Mouse (Mus musculus) embryonic fibroblast, embryonic 13.5 days (primary cell): ENCODE results near the gene Defb23. TPM values are rescaled to one million over a fixed set of nuclear protein-coding genes. Genes with fewer than 3 reads are reported as not detected.
"Not testable (repeated sequence)": the region's sequence is repeated elsewhere in the genome, so short reads cannot be mapped to it uniquely, and the experiment has no call there.

Experiments
- H3K27ac ChIP-seq: 2 replicates; pipeline ENCODE4 v1.5.1; 2012; ENCODE audit warnings: low read length, control low read depth, inconsistent platforms; ENCODE audit not compliant: insufficient read depth
- H3K4me1 ChIP-seq: 2 replicates; pipeline ENCODE4 v1.6.1; 2011; ENCODE audit warnings: low read length; ENCODE audit not compliant: control insufficient read depth, insufficient read depth
- H3K4me3 ChIP-seq: 2 replicates; pipeline ENCODE4 v1.5.1; 2011; ENCODE audit warnings: mild to moderate bottlenecking, control low read depth, low read length; ENCODE audit not compliant: insufficient read depth
- CTCF ChIP-seq: IDR thresholded peaks from 2 replicates; pipeline ENCODE4 v1.5.1; 2011; ENCODE audit warnings: mild to moderate bottlenecking, control low read depth, low read length, moderate library complexity, borderline replicate concordance; ENCODE audit not compliant: insufficient read depth
- POLR2A ChIP-seq: IDR thresholded peaks from 2 replicates; pipeline ENCODE4 v1.6.1; 2011; ENCODE audit warnings: low read depth, mild to moderate bottlenecking, control low read depth, low read length, moderate library complexity
- polyA plus RNA-seq: library from polyadenylated mRNA; stranded (reverse); fragments of >200 nt; gene quantifications from 2 replicates; pipeline ENCODE4 v1.2.4, GENCODE M21; 2011; ENCODE audit warnings: low read depth; ENCODE audit not compliant: missing spikeins, insufficient read length

Defb23 gene
- polyA plus RNA-seq, 1 experiment, result not detected

DNA sequence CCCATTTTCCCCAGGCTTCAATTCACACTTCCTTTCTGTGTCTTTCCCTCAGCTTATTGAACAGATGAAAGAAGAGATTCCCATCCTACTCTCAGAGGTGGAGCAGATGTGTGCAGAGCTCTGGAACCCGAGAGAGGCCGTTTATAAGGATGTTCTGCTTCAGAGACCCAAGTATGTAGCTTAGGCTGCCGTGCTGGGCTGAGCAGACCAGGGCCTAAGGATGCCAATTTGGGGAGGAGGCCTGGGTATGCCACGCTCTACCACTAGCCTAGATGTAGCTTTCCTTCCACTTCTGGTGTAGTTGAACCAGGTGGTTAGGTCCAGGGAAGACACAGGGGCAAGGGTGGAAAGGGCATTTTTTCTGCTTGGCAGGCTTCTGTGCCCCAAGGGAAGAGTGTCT lies 22.1 kb downstream of the Defb23 start:
- H3K4me3 ChIP-seq, result no peak overlapping the region
- no peaks in the 10 kb centered on the region for H3K4me1 ChIP-seq
- TF ChIP-seq CTCF (no peak), POLR2A (no peak)
- no peak overlapping the region for H3K27ac ChIP-seq

DNA sequence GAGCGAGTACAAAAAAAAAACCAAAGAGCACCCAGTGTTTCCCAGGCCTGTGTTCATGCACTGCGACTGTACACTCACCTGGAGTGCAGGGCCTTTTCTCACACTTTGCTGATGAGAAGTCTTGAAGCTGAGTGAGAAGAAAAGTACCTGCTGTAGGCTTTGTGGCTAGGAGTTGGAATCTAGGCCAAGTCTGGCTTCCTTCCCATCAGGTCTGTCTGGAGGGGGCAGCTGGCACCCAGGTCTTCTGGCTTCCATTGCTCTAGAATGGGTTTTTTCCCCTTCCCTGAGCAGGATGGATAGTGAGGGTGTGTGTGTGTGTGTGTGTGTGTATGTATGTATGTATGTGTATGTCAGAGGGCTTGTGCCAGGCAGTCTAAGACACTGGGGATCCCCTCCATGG lies 24.6 kb downstream of the Defb23 start:
- TF ChIP-seq POLR2A (no peak), CTCF (no peak)
- Histone ChIP-seq H3K4me1 (no peaks in the 10 kb centered on the region), H3K27ac (no peak overlapping the region), H3K4me3 (no peak overlapping the region)

DNA sequence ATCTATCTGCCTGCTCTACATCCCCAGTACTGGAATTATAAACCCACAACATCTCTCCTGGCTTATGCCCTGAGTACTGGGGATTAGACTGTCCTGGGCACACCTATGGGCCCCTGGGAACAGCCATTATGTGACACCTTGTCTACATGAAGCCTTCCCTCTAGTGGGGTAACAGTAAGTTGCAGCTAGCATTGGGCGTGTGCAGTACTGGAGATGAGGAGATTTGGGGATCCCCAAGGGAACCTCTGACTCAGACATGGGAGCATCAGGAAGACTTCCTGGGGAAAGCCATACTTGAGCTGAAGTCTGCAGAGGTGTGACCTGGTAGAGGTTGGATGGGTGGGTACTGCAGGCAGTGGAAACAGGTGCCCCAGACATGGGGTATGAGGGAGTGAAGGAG lies 25.5 kb downstream of the Defb23 start:
- TF ChIP-seq POLR2A (no peak), CTCF (no peak)
- Histone ChIP-seq H3K4me3 (no peak overlapping the region), H3K4me1 (no peaks in the 10 kb centered on the region), H3K27ac (no peak overlapping the region)

DNA sequence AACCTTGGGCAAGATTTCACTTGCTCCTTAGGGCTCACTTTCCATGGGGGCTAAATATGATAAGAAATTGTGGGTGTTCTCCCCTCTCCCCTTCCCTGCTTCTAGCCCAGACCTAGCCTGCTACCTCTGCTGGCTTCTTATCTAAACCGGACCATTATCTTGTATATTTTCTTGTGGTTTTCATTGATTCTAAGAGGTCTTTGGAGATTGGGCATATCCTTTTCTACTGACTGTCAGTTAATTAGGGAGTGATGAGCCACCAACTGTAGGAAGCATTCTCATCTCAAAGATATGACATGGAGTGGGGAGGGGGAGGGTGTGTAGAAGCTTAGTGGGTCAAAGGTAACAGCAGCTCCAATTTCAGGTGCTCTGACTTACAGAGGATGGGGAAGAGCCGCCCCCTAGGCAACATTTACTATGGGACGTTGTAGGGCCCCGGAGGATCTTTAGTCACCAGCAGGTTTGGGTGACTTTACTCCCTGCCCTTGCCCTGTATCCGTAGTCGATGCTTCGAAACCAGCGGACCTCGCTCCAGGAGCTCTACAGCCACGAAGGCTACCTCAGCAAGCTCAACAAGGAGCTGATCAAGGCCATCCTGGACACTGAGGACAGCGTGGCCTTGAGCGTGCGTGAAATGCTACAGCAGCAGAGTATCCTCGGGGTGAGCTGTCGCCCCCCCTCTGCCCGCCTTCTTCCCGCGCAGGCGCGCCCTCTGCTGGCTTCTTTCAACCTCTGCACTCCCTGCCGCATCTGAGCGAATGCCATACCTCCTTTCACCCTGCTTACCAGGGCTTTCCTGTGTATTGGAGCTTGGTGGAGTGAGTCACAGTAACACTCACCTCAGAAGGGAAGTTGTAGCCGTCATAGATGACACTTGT lies 27.2 kb downstream of the Defb23 start:
- H3K4me3 ChIP-seq, result no peak overlapping the region

DNA sequence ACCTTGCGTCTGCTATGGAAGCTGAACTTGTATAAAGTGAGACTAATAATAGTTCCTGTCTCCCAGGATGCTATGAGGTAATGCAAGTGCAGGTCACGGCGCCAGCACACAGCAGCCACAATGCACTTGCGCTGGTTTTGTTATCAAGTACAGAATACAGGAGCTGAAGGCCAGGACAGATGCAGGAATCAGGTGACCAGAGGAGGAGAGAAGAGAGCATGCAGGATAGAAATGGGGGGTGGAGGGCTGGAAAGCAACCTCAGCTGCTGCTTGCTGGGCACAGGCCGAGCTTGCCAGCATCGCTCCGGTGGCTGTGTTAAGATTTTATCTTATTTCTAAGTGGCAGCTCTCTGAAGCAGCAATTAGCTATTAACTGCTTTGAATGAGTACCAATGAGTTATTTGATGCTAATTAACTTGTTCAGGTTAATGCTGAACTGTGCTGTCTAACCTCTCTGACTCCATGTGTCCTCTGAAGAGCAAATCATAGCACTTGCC lies 28.0 kb downstream of the Defb23 start:
- no peak for TF ChIP-seq CTCF
- no peak for TF ChIP-seq POLR2A
- Histone ChIP-seq H3K4me3 (no peak overlapping the region), H3K27ac (no peak overlapping the region), H3K4me1 (no peaks in the 10 kb centered on the region)

More for the DNA sequence above, 27.2 kb downstream of the Defb23 start:
- no peaks in the 10 kb centered on the region for H3K4me1 ChIP-seq
- H3K27ac ChIP-seq, result no peak overlapping the region
- TF ChIP-seq POLR2A (no peak), CTCF (peak; percentile 75)

DNA sequence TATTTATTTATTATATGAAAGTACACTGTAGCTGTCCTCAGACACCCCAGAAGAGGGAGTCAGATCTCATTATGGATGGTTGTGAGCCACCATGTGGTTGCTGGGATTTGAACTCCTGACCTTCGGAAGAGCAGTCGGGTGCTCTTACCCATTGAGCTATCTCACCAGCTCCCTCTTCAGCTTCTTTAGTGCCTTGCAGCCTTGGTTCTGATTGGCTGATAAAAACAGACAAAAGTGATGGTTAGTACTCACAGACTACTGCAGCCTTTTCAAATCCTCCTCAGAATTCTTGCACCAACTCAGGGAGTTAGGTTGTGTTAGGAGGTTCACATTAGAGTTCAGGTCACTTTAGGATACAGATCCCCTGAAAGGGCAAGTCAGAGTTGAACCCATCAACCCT lies 35.9 kb downstream of the Defb23 start:
- not testable (repeated sequence) for H3K27ac ChIP-seq, H3K4me1 ChIP-seq, H3K4me3 ChIP-seq

DNA sequence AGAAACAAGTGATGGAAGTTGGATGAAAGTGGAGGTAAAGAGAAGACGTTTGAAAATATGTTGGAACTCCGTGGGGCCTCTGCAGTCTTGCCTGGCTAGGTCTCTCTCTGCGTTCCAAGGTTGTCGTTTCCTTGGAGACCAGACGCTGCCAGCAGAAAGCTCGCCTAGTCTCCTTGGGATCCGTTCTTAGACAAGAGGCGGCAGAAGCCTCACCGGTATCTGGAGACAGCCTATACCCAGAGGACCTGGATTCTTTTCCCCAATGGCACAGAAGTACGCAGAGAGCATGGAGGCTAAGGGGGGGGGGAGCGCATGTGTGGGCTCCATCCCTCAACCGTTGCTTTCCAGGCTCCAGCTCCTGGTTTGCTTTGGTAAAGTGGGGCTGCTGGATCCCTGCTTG lies 36.9 kb downstream of the Defb23 start:
- no peak overlapping the region for H3K27ac ChIP-seq
- no peaks in the 10 kb centered on the region for H3K4me1 ChIP-seq
- TF ChIP-seq CTCF (no peak), POLR2A (no peak)
- no peak overlapping the region for H3K4me3 ChIP-seq

DNA sequence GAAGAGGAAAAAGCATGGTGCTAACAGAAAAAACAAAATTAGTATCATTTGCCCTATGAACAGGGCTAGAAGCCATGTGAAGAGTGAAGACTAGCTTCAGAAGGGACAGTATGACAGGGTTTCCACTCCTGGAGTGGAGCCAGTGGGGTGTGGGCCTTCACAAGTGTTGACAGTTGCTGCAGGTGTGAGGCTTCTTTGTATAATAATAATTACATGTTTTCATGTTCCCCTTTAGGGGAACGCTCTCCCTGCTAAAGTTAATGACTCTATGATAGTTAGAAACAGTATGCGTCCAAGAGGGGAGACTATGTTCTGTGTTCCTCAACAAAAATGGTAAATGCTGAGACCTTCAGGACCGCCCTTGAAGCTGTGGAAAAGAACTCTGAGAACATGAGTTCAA lies 48.6 kb downstream of the Defb23 start:
- H3K4me3 ChIP-seq, result no peak overlapping the region; the same call in 1 of the 2 replicates
- H3K4me1 ChIP-seq, result peaks cover 8% of the 10 kb centered on the region
- H3K27ac ChIP-seq, result peak overlapping the region; percentile 64; the same call in 1 of the 2 replicates
- TF ChIP-seq CTCF (no peak), POLR2A (no peak)

DNA sequence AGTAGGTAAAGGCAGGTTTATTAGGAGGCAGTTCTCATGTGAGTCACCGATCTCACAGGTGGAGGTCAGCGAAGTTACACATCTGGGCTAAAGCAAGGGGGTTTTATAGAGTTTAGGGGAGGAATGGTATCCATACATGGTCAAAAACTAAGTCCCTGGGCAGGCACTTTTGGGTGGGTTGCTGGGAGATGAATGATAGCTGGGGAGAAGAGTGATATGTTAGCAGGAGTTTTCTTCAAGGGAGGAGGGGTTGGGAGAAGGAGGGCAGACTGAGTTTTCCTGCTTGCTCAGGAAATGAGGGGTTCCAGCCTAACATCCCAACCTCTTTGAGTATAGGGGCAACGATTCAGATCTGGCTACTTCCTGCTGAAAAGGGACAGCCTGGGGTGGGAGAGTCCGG lies 49.1 kb downstream of the Defb23 start, which contains the start of gene 6820408C15Rik:
Gene 6820408C15Rik, plus strand, starts transcription at position 301 of the 400 bp plus-strand sequence.
- Histone ChIP-seq H3K4me3 (peak within 1 kb of the TSS; percentile 63), H3K4me1 (peaks cover 8% of the 10 kb centered on the region), H3K27ac (peak within 1 kb of the TSS; percentile 64)
- TF ChIP-seq POLR2A, result no peak
- TF ChIP-seq CTCF, result no peak

DNA sequence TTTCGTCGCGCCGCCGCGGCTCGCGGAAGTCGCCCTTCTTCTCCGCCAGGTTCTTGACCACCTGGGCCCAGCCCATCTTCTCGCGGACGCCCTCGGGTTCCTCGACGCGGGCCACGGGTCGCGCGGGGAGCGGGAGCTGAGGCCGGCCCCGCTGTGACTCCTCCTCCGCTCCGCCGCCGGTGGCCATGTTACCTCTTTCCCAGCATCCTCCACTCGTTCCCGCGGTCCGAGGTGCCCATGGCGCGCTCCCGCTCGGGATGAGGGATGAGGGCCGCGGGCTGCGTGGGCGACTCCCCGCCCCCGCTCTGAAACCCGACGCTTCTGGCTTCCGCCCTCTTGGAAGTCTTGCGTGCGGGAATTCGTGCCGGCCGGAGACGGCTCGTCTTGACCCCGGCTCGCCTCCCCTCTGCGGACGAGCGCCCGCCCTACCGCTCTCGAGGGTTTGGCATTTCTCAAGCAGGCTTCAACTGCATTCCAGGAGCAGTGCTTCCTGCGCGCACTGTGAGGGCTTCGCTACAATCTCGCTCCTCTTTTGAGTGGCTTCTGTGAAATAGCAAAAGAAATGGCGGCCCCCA lies 49.7 kb downstream of the Defb23 start, which contains the start of gene Zcchc3:
Gene Zcchc3, minus strand, starts transcription at position 437 of the 575 bp plus-strand sequence.
- Histone ChIP-seq H3K4me3 (peak within 1 kb of the TSS; percentile 63), H3K4me1 (peaks cover 8% of the 10 kb centered on the region), H3K27ac (peak within 1 kb of the TSS; percentile 64)
- TF ChIP-seq CTCF (no peak), POLR2A (peak; percentile 75)
